Mouse (Mus musculus): Measurements from ENCODE around the gene Fam149a.

Gene Fam149a

DNA sequence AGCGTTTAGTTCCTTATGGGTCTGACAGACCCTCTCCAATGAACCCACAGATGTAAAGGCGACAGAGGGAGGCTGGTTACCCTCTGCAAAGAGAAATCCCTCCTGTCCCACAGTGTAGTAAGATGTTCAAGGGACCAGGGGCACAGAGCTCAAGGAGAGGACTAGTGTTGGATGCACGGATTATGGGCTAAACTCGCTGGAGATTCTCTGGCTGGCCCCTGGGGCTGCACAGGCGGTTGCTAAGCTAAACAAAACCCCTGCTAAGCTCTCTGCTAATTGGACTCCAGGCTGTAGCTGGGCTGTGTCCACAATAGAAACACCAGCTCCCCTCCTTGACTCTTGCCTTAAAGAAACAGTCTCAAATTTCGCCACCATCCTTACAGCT, at the start of gene Fam149a:
Gene Fam149a (minus strand): TSS at position 329 of the 385 bp plus-strand sequence.
- no peak for DNase-seq (ENCODE audit: low read depth, low spot score)

DNA sequence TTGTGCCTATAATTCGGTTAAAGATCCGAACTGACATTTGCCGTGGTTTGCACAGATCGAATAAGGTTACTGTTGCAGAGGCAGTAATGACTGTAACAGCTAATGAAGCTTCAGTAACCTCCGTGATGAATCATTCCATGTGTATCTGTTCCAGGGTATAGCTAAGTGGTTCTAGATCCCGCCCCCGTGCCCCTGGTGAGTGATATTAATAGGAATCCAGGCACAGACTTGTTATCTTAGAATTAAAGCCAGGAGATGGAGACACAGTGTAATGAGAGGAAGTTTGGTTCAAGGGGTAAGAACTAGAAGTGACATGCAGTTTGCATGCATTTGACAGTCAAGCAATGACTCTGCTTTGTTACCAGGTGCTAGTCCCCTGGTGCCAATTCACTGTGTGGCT, 38.1 kb upstream of the Fam149a start:
- DNase-seq (ENCODE audit: low read depth, low spot score): no peak

DNA sequence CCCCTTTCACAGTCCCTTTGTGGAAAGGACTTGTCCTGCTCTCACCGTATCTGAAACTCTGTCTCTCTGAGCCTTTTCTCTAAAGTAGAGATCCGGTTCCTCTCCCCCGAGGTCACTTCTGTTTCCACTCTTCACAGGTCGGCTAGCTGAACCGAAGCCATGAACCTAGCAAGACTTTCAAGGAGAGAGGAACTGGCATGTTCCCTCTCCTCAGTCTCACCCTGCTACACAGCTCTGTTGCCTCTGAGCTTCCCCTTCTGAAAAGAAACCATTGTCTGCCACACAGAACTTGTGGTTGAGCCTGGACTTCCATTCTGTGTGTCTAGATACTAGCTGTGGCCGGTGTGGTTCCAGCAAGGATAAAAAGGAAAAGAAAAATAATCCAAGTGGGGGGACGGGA, 32.9 kb upstream of the Fam149a start:
- no peak for DNase-seq (ENCODE audit: low read depth, low spot score)

DNA sequence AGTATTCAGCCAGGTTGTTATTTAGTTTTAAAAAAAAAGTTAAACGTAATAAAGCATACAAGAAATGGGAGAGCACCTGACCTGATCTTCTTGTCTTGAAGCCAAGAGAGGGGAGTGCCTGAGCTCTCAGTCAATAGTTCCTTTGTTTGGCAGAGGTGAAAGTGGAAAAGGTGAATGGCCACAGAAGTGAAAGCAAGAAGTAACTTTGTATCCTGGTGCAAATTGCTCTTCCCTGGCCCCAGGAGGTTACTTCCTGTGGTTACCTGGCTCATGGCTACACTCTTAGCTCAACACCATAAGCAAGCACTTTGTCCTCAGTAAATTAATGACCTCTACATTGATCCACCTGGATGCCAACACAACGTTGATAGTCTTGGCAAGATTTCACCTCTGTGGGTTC, 28.8 kb upstream of the Fam149a start, which contains the start of gene Tlr3:
Gene Tlr3 (minus strand): TSS at position 199 of the 400 bp plus-strand sequence.
- DNase-seq (ENCODE audit: low read depth, low spot score): no peak

DNA sequence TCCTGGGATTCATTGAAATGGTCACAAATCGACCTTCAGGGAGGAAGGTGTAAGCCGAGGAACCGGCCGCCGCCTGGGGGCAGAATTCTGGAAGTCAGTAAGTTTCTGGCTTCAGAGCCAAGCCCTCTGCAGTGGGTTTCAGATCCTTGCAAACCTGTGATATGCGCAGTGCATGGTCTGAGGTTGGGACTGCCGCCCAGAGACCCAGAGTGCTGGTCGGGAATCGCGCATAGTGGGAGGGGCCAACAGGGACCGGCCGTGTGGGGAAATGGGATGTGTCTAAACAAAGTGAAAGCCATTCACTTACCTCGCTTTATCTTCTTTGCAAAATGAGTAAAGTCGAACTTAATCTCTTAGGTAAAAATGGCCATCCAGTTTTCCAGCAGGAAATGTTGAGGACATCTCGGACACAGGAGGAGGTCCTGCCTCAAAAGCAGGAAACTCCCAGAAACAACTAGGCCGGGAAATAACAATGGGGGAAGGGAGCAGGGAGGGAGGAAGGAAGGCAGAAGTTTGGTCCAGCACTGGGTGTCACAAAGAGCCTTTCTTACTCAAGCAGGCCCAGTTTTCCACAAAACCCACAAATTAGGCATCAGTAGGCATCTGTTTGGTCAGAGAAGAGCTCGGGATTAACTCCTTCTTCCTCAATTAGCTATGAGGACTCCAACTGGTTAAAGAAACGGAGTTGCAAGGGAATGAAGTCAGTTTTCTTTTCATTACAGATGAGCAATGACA, 28.2 kb upstream of the Fam149a start:
- DNase-seq (ENCODE audit: low read depth, low spot score): peak; percentile 59

DNA sequence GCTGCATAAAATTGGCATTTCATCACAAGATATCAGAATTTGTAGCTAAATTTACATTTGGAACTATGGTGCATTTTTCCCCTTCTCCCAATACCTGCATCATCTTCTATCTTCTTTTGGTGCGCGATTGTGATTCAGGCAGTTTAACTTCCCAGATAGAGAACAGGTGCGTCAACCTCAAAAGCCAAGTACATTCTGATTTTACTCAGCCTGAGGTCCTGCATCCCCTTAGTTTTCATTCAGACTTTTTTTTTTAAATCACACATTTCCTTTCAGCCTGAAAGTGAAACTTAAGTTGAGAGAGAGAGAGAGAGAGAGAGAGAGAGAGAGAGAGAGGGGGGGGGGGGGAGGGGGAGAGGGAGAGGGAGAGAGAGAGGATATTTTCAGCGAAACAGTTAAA, 27.6 kb upstream of the Fam149a start:
- no peak for DNase-seq (ENCODE audit: low read depth, low spot score)

DNA sequence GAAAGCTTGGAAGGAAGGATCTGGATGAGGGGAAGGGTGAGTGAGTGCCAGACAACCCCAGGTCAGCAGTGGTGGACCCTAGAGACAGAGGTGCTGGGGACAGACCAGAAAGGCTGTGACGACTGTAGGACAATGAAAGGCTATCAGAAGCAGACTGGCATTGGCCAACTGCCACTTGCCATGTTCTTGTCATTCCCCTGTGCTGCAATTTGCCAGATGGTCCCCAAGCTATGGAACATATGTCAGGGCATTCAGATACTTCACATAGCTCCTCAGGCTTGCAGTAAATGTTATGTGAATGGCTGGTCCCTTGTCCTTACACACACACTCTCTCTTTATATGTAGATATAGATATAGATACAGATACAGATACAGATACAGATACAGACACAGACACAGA, 1.2 kb upstream of the Fam149a start:
- DNase-seq (ENCODE audit: low read depth, low spot score): no peak

DNA sequence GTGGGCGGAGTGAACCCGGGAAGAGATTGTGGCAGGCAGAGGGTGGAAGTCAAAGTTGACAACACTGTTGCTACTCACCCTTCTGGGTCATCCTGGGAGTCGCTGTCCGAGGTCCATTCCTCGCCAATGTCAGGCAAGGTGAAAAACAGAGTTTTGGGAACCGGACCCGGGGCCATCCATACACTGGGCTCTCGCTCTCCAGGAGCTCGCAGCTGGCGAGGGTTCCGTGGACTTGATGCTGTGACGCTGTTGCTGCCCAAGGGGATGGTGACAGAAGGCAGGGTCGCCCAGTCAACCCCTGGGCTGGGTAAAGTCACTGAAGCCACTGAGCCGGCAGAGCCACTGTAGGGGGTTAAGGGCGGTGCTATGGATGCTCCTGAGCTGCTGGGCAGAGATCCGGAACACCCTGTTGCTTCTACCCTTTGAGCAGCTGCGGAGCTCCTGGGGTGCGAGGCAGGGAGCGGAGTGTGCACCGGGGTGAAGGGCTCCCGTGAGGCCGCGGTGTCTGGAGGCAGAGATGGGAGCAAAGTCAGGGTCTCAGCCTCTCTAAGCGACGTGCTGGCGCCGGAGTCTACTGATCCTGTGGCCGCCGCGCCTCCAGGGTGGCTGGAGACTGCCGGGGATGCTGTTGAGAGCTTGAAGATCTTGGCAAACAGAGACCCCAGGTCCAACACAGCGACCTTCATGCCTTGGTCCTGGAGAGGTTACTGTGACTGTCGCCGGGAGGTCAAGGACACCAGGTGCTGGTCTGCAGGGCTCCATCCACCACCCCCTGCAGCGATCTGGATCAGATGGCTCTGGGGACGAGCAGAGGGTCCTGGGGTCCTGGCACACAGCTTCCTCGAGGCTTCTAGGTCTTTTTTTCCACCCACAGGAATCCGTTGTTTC, 772 bp downstream of the Fam149a start:
- no peak for DNase-seq (ENCODE audit: low read depth, low spot score)

DNA sequence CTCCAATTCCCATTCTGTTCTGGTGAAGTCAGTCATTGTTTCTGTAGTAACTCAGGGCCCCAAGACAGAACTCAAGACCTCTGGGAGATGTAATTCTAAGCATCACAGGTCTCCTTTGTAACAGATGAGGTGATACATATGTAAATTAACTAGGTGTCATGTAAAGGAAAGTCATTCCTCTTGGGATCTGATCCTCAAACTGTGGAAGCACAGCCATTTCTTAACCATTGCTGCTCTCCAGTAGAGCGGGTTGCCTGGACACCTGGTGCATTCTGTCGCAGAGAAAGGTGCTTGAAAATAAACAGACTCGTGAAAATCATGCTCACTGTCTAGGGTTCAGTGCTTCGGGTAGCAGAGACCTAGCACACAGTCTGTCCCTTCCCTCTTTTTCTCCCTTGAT, 1.5 kb downstream of the Fam149a start:
- DNase-seq (ENCODE audit: low read depth, low spot score): no peak

DNA sequence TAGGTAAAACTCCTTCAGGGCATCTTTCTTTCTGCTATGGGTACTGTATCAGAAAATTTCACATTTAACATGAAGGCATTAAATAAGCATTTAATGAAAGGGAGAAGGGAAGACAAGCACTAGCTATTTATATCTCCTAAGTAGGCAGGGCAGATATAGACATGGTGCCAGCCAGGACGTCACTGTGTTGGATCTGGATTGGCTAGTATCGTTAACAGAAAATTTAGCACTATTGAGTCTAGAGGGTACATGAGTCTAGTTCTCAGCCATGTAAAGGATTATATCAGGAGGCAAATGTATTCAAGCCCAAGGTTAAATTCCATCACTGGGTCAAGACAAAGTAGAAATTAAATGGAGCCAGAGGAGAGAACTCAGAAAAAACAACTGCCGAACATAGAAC, 8.0 kb downstream of the Fam149a start:
- no peak for DNase-seq (ENCODE audit: low read depth, low spot score)

DNA sequence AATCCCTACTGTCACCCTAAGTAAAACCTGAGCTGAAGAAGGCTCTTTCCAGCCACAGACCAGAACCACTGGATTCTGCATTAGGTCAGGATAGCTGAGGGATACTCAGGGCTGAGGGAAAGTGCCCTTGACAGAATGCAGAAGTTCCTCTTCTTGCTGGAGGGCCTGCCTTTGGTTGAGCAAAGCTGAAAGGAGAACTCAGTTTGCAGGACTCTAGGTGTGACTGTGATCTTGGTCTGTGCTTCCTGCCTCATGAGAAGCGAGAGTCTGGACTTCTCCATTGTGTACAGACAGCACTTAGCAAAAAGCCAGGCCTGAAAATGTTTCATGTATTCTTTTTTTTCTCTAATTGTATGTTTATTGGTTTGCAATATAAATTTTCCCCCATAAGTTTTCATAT, 14.9 kb downstream of the Fam149a start:
- DNase-seq (ENCODE audit: low read depth, low spot score): no peak

DNA sequence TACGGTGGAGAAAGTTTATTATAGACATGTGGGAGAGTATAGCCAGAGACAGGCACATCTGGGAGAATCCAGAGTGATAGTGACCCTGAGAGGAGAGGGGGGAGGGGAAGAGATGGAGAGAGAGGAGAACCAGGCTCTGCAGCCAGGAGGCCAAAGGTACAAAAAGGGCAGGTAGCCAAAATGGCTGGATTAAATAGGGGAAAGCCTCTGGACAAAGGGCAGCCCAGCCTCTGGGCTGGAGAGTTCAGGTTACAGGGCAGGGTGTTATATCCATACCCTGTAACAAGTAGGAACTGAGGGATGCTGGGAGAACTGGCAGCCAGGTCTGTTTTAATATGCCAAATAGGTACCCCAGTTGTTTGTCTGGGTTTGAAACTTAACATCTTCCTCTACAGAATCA, 18.9 kb downstream of the Fam149a start:
- DNase-seq (ENCODE audit: low read depth, low spot score): no peak

DNA sequence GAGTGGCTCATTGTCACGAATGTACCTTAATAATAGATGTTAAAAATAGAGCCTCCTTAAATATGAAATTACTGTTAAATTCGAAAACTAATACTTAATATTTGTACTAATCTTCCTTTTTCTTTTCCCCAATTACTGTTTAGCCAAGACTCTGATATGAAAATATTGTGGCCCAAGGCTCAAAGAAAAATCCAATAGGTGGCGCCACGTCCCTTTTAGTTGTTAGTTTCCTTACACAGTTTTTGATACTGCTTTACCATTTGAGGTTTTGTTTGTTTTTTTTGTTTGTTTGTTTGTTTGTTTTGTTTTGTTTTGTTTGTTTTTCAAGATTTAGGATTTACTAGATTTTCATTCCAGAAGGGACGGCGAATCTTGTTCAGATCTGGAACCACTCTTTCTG, 19.8 kb downstream of the Fam149a start:
- no peak for DNase-seq (ENCODE audit: low read depth, low spot score)

DNA sequence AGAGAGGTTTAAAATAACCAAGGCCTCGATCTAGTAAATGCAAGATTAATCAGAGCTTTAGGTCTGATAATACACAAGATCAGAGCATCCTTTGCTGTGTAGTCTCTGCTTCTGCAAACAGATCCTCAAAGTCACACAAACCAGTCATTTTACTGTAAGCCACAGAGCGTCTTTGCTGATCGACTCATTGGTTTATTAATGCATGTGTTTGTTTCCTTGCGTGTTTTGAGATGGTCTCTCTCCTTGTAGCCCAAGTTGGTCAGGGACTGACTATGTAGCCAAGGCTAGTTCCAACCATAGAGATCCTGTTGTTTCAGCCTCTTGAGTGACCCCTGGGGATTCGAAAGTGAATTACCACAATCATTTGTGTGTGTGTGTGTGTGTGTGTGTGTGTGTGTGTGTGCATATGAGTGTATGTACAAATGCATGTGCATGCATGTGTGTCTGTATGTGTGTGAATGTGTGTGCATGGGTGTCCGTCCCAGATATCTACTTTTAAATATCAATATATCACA, 22.9 kb downstream of the Fam149a start:
- no peak for DNase-seq (ENCODE audit: low read depth, low spot score)

DNA sequence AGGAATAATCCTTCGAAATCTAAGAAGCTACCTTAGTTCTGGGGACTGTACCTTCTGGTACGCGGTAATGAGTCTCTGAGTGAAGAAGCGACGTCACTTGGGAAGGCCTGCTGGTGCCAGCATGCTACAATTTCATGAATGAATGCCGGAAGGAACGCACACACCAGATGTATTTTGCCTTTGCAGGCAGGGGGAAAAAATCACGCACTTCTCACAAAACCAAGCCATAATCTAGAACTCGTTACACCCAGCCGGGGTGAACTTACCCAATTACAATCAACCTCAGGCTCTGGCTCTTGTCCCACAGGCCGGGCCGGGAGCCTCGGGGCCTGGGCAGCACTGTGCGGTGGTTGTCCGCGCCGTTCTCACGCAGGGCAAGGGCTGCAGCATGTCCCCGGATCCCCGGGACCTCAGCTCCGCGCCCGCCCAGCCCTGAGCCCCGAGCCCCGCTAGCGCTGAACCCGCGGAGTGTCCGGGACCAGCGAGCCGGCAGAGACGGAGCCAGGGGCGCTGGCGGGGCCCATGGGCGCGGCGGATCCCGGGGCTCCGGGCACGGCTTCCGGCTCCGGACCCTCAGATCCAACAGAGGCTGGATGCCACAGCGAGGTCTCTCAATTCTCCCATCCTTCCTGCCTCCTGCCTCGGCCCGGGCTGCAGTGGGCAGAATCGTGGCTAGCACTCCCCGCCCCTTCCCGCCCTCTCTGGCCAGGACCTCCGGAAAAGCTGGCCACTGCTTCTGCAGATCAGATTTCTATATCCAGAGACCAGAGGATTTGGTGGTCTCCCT, 23.8 kb downstream of the Fam149a start:
- DNase-seq (ENCODE audit: low read depth, low spot score): no peak

DNA sequence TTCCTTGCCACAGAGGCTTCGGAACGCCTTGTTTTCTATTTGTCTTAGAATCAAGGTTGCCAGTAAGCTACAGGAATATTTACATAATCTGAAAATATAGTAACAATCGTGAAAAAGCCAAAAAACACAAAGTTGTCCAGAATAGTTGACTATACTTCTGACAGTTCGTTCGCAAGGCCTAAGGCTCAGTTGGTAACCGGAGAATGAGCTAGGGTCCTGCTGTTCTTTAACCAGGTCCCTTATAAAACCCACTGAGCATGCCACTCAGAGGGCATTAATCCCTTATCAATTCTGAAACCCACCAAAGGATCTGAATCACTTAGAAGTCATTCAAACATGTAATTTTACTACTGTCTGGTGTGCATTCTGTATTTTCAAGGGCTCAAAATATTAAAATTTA, 26.3 kb downstream of the Fam149a start:
- DNase-seq (ENCODE audit: low read depth, low spot score): no peak

DNA sequence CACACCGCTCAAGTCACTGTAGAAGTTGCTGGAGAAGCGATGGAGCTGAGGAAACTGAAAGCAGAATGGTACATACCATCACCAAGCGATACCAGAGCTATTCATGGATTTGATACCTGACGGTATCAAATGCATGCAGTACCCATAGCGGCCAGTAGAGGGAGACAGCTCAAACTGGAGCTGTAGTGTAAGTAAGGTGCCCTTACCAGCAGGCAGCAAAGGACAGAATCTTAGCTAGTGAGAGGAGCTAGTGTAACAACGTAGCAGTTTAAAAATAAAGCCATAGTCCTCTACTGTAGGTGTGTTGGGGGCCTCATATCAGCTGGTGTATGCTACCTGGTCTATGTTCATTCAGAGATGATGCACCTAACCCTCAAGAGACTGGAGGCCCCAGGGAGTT, 37.1 kb downstream of the Fam149a start:
- peak; percentile 70 for DNase-seq (ENCODE audit: low read depth, low spot score)

DNA sequence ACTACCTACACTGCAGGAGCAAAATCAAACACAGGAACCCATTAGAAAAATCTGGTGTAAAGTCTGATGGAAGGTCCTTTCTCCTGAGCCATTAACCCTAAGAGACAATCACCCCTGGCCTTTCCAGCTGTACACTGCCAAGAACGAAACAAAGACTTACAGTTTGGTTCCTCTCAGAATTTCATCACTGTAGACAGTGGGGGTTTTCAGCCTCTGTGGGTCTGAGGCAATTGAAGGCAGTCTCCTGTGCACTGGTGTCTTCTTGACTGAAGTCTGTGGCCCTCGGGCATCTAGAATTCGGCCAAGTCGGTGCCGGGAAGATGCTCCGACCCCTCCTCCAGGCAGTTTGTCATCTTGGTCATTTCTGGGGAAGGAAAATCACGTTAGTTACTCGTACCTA, 37.8 kb downstream of the Fam149a start:
- no peak for DNase-seq (ENCODE audit: low read depth, low spot score)

DNA sequence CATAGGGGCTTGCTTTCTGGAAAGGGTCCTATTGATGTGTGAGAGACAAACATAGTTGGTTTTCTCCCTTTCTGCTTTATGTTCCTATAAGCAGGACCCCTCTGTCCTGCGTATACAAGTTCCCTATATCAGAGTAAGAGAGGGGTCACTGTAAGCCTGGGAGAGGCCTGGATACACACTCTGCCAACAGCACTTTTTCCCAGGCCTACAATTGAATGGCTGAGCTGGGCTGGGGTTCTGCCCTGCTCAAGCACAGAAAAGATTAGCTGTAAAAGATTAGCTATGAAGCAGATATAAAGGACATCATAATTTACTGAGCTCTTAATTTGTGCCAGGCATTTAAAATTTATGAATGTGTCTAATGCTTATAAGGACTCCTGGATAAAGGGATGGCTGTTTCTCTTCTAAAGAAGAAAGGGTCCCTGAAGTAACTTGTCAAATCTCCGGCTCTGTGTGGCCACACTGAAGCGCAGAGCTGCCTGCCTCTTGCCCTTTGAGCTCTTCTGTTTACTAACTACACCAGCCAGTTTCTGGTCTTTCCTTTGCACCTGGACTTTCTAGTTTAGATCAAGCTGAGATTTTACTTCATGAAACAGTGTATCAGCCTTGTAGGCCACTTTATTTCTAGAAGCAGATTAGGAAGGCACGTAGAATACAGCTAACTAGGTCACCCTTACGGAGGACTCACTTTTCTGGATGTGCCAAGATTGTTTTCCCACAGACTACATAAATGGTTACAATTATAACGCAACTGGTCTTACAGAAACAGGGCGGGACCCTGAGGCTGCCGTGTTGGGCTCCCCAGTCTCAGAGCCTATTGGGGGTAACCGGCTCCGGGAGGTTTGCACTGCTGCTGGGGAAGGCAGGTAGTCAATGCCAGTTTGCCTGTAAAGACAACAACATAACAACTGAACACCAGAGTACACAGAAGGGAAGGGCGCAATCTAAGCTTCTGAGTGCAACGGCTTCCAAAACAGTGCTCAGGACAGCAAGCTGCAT, 40.2 kb downstream of the Fam149a start:
- DNase-seq (ENCODE audit: low read depth, low spot score): no peak

DNA sequence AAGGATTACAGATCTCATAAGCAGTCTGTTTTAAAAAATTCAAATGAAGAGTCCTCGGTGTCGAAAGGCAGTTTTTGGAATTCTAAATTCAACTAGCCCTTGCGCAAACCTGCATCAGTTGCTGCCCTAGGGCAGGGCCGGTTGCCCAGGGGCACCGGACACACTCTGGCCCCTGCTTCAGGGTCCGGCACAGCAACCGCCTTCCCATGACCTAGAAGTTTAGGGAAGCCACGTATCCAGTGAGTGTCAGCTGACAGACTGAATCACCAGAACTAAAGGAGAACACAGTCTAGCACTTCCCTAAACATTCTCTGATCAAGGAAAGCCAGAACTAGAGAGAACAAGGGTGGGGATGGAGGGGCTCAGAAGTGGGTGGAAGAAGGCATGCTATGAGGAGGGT, 48.6 kb downstream of the Fam149a start:
- DNase-seq (ENCODE audit: low read depth, low spot score): no peak

Measured in WW6 (cell line).